Mouse (Mus musculus) urinary bladder, postnatal 36 days (tissue): ENCODE results near the gene Ndufs5.

Experiments used
- DNase-seq, 2 experiments: peaks; one replicate each; pipeline ENCODE4 v3.0.0; 2022; ENCODE audit warnings: low spot score in 2 of 2, mixed read lengths in 1 of 2

Gene Ndufs5

DNA sequence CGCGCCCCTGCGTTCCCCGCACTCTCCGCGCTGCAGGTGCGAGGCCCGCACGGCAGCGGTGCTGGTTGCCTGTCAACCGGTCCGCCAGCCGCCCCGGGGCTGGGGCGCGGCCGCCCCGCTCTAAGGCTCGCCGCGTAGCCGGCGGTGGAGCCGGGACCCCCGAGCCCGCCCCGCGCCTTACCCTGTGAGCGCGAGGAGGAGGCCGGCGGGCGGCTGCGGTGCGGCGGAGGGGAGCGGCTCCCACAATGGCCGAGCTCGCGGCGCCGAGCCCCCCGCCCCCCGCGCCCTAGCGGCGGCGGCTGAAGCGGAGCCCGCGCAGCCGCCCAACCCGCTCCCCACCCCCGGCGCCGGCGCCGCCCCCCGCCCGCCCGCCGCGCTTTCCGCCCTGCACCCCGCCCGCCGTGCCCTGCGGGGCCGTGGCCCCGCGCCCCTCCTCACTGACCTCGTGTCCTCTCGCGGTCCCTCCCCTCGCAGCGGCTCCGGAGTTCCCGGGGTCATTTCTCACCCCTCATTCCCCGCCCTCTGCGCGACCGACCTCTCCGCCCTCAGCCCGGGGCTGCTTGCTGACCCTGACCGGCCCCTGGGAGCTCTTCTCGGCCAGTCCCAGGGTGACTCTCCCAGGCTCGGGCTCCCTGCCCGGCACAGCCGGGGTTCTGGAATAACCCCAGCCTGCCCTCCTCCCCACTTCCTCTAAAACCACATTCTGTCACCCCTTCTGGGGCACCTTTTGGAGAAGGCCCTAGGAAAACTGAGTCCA lies 30.8 kb downstream of the Ndufs5 start:
- DNase-seq: peak in 1 of 2 experiments; percentile 38

DNA sequence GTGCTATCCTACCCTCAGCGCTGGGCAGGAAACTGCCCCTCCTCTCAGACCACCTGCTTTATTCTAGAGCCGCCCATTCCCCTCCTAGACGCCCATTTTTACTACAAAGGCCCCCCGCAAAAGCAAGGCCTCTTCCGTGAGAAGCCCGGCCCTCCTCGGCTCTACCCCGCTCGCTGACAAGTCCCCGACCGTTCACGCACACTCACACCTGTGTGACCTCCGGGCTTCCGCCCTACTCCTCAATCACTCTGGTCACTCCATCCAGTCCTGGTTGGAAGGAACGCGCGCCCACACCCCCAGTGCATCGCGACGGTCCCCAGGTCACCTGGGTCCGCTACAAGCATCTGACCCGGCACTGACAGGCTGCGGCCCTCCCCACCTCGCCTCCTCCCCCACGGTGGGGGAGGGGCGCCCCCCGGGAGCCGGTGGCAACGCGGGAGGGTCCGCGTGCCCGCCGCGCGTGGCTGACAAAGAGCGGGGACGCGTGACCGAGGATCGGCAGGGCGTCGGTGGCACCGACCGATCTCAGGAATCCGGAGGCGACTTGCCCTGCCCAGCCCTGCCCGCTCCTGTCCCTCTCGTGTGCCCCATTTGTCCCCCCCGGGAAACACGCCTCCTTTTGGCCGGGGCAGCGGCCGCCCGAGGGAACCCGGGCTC lies 31.5 kb downstream of the Ndufs5 start:
- DNase-seq: no peak

DNA sequence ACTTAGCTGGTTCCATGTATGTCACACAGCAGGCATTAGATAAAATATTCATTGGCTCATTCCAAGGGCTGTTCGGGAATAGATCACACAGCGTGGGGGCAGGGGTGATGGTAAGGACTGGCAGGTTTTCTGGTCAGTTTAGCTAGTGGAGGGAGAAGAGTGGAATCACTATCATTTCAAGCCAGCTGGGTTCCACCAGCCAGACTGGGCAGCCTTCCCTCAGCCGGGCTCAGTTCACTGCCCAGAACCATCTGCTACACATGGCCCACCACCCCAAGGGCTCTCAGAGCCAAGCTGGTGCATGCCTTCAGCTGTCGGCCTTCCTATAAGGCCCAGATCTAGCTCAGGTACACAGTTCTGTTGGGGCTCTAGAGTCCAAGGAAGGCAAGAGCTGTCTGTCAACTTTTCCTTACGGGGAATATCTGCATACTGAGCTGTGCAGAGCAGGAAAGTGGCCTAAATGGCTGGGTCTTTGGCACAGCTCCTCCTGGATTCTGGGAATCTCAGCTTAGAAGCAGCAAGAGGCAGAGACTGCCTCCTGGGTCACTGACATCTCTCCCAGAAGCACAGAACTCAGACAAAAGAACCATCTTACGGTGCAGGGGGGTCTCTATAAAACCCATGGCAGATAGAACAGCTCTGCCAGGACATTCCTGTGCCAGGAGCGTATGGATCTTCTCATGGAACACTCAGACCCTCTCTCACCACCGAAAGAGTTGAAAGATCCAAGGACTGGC lies 32.3 kb downstream of the Ndufs5 start:
- no peak for DNase-seq

DNA sequence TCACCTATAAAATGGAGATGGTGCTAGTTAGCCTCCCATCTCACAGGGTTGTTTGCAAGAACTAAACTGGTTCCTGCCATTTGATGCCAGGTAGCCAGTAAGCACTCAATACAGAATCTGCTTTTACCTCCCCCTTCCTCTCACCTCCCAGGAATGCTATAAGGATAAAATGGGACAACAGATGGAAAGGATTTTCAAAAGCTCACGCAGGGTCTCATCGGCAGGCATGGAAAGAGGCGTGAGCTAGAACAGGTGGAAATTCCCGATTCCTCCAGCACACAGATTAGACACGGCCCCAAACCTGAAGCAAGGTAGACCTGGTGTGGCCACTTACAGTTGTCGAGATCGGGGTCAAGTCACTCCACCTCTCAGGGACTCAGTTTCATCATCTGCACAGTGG lies 33.0 kb downstream of the Ndufs5 start:
- no peak for DNase-seq

DNA sequence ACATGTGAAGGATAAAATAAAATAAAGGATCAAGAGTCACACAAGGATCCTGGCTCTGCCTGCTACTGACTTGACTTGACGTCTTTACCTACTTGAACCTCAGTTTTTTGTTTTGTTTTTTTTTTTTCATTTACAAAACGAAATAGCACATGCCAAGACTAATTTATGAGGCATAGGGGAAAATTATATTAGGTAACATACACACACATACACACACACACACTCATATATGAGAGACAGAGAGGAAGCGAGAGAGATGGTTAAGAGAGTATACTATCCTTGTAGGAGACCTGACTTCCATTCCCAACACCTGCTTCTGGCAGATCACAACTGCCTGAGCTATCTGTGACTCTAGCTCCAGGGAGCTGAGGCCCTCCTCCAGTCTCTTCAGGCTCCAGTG lies 33.7 kb downstream of the Ndufs5 start, which contains the start of gene Macf1:
Macf1 (minus strand) TSS at position 101 of the 400 bp plus-strand sequence.
- DNase-seq: no peak

DNA sequence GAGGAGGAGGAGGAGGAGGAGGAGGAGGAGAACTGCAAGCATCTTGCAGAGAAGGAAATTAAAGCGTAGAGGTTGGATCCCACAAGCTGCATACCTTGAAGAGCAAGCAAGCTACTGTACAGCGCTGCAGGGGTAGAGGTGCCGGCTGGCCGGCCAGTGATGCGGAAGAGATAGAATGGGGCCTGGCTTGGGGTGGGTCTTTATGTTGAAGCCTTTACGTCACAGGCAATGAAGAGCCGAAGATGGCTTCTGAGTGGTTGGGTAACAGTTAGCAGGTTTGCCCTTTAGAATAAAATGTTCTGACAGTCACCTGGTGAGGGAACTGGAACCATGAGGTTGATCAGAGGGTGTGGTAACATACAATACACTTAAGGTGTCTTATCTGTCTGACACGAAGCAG lies 35.7 kb downstream of the Ndufs5 start:
- DNase-seq: no peak

DNA sequence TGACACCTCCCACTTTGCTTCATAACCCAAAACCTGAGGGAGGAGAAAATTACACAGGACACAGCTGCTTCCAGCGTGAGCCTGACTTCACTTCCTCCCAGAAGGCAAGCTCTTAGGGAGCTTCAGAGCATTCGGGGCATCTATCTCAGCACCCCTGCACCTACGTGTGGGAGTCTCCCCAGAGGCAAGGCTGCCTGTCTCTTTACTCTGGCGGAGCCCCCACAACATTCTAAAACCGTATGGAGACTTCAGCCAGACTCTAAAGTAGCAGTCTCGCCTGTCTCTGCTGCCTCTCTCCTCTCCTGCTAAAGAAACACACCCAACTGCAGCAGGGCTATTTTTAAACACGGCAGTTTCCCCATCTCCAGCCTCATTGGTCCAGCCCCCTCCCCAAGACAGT lies 37.0 kb downstream of the Ndufs5 start:
- DNase-seq: no peak

DNA sequence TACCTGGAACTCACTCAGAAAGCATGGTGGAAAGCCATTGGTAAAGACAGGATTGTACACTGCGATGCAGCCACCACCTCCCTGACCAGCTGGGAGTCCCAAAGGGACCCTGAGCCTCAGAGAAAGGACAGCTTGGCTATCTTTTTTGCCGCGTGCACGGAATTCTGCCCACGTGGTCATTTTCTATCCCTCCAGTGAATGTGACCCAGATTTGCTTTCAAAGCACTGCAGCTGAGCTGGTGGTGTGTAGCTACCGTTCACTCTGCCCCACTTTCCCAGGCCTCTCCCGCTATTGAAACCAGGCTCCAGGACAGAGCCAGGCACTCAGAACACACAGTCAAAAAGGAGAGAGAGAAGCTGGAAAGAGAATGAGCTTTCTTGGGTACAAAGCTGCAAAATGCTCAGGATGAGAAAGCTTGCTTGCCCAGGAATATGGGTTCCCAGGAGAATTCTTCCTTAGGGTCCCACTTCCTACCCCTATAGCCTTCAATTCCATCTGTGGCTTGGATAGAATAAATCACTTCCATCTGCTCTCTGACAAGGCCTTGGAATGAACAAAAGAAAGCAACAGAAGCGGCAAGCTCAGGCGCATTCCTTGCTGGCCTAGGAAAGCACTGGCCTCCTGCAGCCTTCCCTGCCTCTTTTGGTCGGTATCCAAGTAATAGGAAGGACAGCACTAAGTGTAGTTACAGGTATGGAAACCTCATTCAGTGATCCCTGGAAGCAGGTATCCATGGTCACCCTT lies 40.8 kb downstream of the Ndufs5 start:
- DNase-seq: no peak

DNA sequence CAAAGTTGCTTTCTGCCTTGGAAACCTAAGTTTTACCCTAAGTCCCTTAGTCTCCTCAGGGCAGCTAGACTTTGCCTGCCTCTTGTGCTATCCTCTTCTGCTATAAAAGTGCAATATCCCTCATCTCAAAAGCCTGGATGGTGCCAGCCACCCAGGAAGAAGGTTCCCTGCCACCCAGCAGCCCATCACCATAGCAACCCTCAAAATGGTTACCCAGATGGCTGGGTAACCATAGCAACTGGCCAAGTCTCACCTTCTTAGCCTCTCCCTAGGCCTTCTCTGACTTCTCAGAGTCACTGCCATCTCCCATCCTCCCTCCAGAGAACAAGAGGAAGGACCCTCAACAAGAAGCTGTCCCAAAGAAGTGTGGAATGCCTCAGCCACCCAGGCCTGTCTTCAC lies 47.4 kb downstream of the Ndufs5 start:
- no peak for DNase-seq

DNA sequence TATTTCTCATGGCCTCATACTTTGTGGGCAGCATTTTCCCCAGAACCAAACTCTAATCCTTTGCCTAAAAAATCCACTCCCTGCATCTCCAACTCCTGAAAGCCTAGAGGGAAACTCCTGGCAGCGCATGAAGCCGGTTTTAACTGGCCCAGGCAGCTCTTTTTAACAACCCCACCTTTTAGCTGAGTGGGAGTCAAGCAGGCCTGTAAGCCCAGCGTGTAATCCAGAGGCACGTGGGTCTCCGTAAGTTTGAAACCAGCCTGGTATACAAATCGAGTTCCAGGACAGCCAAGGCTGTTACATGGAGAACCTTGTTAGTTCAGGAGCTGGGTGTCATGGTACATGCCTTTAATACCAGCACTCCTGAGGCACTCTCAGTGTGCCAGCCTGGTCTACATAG lies 48.3 kb downstream of the Ndufs5 start:
- no peak for DNase-seq

DNA sequence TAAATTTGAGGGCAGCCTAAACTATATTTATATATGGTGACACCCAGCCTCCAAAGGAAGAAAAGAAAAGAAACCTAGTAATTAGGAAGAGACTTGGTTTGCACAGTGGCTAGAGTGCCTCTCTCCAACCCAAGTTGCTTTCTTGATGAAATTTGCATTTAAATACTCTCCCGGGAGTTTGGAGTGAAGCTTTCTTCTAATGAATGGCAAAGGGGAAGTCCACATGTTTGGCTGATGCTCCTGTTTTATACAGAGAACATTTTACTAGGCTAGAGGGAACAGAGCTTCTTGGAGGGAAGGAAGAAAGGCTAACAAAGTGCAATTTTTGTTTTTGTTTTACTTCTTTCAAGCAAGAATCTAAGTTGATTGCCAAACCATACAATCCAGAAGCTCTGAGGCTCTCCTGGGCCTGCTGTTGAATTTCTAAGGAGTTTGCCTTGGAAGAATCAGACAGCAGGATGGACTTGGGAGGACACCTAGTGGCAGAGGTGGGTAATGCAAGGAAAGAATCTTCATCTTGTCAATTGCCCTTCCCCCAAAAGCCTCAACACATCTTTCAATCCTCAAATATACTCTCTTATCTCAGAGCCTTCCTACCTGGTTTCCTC lies 50.6 kb downstream of the Ndufs5 start:
- DNase-seq: peak; percentile 75 to 77

DNA sequence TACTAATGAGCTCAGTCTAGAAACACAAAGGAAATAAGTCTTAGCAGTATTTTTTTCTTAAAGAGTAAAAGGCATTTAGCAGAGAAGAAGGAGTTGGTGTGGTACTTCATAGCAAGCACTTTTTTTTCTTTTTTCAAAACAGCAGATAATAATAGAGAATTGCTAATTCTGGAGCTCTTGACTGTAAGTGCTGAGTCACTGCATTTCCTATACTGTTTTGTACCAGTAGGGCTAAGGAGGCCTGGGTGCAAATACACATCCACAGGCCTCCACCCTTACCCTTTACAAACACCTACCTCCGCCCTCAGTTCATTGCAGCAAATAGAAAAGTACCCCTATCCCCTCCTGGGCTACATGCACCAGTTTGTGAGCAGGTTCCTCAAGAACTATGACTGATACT lies 51.5 kb downstream of the Ndufs5 start:
- DNase-seq: no peak

DNA sequence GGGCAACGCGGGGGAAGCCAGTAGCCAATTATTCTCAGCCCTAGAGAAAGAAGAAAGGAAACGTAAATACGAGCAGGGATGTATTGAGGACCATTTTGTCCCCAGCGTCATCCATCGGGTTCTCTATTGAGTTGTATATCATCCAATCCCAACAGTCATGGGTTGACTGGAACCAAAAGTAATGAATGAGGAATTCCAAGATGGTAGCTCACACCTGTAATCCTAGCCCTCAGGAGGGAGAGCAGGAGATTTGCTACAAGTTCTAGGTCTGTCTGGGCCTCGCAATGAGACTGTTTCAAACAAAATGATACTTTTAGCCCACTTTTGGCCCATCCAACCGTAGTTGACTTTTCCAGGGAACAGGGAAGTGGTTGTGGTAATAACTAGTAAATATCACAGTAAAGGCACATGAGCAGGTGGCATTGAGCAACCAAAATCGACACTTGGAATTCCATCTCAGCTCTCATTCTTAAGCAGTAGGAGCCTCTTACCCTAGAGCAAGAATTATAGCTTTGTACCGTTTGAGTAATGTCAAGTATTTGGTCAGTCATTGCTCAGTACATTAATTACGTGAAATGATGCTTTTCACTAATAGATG lies 52.2 kb downstream of the Ndufs5 start:
- DNase-seq: no peak

DNA sequence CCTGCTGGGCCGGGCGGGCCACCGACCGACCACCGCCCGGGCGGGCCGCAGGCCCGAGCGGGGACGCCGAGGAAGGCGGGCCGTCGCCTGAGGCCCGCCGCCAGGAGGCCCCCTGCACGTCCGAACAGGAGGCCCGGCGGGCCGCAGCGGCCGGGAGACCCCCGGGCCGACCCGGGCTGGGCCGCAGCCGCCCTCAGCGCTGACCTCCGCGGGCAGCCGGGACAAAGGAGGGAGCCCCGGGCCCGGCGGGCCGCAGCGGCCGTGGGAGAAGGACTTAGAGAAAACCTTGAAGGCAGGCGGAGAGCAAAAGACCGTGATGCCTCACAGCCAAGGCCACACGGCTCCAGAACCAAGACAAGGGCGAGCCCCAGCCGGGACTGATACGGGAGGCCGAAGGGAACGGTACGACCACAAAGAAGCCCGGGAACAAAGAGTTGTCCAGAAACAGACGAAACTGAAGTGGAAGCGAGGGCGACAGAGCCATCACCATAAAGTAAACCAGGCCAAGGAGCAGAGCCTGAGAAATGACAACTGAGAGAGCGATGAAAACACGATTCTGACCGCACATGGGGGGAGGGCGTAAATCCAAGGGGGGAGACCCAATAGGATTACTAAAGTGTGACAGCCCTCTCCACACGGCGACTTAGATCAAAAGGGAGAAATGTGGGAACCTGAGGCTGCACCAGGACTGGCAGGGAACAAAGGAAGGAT lies 52.9 kb downstream of the Ndufs5 start:
- DNase-seq: no peak

DNA sequence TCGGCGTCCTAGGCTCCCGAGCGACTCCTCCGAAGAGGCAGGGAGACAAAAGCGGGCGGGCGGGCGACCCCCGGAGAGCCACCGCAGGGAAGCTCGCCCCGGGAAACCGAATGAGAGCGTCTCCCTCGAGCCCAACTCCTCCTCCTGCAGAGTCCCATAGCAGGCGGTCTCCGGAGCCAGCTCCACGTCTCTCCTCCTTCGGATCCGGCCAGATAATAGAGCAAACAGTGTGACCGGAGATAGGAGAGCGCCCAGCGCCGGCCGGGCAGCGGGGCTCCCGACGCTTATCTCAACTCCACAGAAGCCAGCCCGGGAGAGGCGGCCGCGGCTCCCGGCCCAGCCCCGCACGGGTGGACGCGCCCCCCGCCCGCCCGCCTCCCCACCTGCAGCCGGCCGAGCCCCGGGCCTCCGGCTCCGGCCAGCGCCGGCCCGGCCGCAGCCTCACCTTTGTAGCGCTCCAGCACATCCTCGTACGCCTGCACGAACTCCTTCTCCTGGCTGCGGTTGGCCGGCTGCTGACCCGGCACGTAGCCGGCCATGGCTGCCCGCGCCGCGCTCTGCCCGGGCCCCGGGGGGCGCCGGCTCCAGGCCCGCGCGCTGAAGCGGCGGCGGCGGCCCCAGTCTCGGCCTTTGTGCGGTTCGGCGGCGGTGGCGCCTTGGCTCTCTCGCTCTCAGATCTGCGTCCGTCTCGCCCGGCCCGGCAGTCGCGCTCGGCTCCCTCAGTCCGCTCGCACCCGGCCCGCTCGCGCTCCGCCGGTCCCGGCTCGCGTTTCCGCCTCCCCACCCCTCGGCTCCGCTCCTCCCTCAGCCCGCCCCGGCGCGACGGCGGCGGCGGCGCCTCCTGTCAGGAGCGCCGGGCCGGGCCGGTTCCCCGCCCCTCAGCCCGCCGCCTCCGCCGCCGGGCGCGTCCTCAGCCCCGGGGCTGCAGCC lies 53.7 kb downstream of the Ndufs5 start:
- DNase-seq: peak; percentile 66 to 77

DNA sequence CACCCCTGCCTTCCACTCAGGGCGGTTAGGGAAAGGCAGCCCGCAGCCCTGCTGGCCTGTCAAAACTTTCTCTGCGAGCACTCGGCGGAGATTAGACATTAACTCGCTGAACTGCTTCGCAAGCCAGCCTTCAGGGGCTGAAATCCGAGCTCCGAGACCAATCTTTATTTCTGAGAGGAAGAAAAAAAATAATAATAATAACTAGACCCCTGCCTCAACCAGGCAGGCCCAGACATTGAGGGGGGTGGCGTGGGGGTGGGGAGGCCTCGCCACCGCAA lies 54.4 kb downstream of the Ndufs5 start:
- no peak for DNase-seq

DNA sequence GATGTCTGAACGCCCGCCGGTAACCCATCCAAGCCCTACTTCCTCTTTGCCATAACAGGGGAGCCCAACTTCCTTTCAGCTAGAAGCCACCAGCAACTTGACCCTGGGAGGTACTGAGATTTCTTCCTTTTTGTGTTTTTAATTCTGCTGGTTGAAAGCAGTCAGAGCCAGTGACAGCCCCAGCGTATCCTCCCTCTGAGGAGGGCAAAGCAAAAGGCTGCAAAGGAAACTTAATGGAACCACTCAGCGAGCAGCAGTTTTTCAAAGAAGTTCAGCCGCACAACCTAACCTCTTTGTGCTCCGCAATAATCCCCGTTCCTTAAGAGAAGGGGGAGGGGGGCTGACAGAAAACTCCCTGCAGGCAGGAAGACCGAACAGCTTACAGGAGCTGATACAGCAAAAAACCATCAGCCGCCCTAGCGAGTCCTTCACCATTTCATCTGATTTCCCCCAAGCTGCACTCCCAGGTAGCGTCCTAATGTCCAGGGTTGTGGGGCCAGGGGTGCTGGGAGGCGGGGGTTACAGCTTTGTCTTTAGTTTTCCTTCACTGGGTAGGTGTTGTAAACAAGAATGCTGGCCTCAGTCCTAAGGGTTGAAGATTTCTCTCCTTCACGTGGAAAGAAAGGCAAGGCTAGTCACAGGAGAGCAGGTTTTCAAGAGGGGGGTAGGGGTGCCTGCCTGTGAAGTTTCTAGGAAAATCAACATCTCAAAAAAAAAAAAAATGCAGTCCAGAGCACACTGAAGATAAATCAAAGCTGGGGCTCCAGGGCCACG lies 54.9 kb downstream of the Ndufs5 start:
- no peak for DNase-seq
